Mouse (Mus musculus): ENCODE data around the gene Ip6k2. TPM values are rescaled to one million over a fixed set of nuclear protein-coding genes. Genes with fewer than 3 reads are reported as not detected.

The Ip6k2 gene
- total RNA-seq, 2 experiments from 2014 or later: 39.6 to 42.0 TPM

- peak in 1 of 2 experiments; percentile 52 for DNase-seq
- intact Hi-C loops (cut with DNase I): no loop called here
Measured at GRCm38 (mm10) chr9:108855335-108855734, 71.7 kb downstream of the Ip6k2 start.

Small RNA genes lying within 50 kb of the gene (microRNA-seq; reads per million reads assigned to microRNA genes)
- 0 reads per million in 2 experiments for gene Gm23156

Other genes with a start within 250 kb of the Ip6k2 start
- gene Impdh2, start 223.5 kb upstream of the Ip6k2 start, total RNA-seq (2021): 10 to 100 TPM; 62.3 to 70.0 TPM
- gene Ndufaf3, start 216.4 kb upstream of the Ip6k2 start, total RNA-seq (2021): 10 to 100 TPM; 54.5 to 58.6 TPM
- 10 to 100 TPM; 21.0 TPM for gene Dalrd3, start 213.9 kb upstream of the Ip6k2 start, total RNA-seq (2021)
- gene Wdr6, start 205.1 kb upstream of the Ip6k2 start, total RNA-seq (2021): 10 to 100 TPM; 30.2 to 36.4 TPM
- gene P4htm, start 186.1 kb upstream of the Ip6k2 start, total RNA-seq (2021): 10 to 100 TPM; 12.7 to 15.1 TPM
- 10 to 100 TPM; 55.2 to 56.4 TPM for gene Arih2, start 134.4 kb upstream of the Ip6k2 start, total RNA-seq (2021)
- gene Slc25a20, start 121.7 kb upstream of the Ip6k2 start, total RNA-seq (2021): 100 to 1,000 TPM; 249 to 251 TPM
- 10 to 100 TPM; 73.4 to 79.1 TPM for gene Prkar2a, start 94.5 kb upstream of the Ip6k2 start, total RNA-seq (2021)
- 10 to 100 TPM in 1 of 2 experiments, 1 to 10 TPM in 1; 9.0 to 11.5 TPM for gene Nckipsd, start 24.6 kb downstream of the Ip6k2 start, total RNA-seq (2021)
- gene Celsr3, start 42.5 kb downstream of the Ip6k2 start, total RNA-seq (2021): under 1 TPM; 0.22 to 0.24 TPM
- gene Slc26a6, start 69.5 kb downstream of the Ip6k2 start, total RNA-seq (2021): 10 to 100 TPM; 13.6 to 18.0 TPM
- gene Tmem89, start 130.8 kb downstream of the Ip6k2 start, total RNA-seq (2021): not detected
- gene Uqcrc1, start 152.8 kb downstream of the Ip6k2 start, total RNA-seq (2021): 1,000 to 10,000 TPM; 1,923 to 1,927 TPM
- 1 to 10 TPM; 1.3 TPM for gene Col7a1, start 169.8 kb downstream of the Ip6k2 start, total RNA-seq (2021)
- gene Ucn2, start 202.2 kb downstream of the Ip6k2 start, total RNA-seq (2021): not detected
- gene Pfkfb4, start 208.0 kb downstream of the Ip6k2 start, total RNA-seq (2021): 1 to 10 TPM; 2.4 TPM

Measured in heart, postnatal 10 days (tissue).